Mouse (Mus musculus): ENCODE measurements around the gene Lca5l.

Gene Lca5l

GRCm38 (mm10) chr16:96201485-96202232 is 9.6 kb upstream of the Lca5l start:
- DNase-seq (ENCODE audit: low read depth, low spot score): no peak
- Histone ChIP-seq H3K36me3 (ENCODE audit: control insufficient read depth, insufficient read depth, low read length, poor library complexity, severe bottlenecking) (no peaks in the 10 kb centered on the region), H3K27me3 (ENCODE audit: control insufficient read depth, insufficient read depth, low read length, poor library complexity, severe bottlenecking) (no peaks in the 10 kb centered on the region)

DNA sequence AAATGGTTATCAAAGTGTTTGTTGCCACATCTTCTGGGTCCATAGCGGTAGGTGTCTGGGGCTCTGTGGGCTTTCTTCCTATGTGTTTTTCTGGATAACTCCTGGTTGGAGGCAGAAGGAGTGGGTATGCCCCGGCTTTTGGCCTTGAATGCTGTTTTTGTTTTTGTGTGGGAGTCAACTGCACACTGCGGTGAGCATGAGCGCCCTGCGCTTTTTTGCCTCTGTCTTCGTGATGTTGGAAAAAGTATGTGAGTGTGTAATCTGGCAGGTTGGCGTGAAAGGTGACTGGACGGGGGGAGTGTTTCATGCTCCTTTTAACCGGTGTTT is 8.6 kb upstream of the Lca5l start:
- DNase-seq (ENCODE audit: low read depth, low spot score): no peak
- no peaks in the 10 kb centered on the region for H3K36me3 ChIP-seq (ENCODE audit: control insufficient read depth, insufficient read depth, low read length, poor library complexity, severe bottlenecking)

GRCm38 (mm10) chr16:96199913-96200701 is 8.0 kb upstream of the Lca5l start, which contains the start of gene Sh3bgr:
TSS of gene Sh3bgr (plus strand) at chr16:96200450.
- H3K27me3 ChIP-seq (ENCODE audit: control insufficient read depth, insufficient read depth, low read length, poor library complexity, severe bottlenecking): no peaks in the 10 kb centered on the region
- no peaks in the 10 kb centered on the region for H3K36me3 ChIP-seq (ENCODE audit: control insufficient read depth, insufficient read depth, low read length, poor library complexity, severe bottlenecking)
- DNase-seq (ENCODE audit: low read depth, low spot score): no peak

More for the DNA sequence above, 8.6 kb upstream of the Lca5l start:
- H3K27me3 ChIP-seq (ENCODE audit: control insufficient read depth, insufficient read depth, low read length, poor library complexity, severe bottlenecking): no peaks in the 10 kb centered on the region

DNA sequence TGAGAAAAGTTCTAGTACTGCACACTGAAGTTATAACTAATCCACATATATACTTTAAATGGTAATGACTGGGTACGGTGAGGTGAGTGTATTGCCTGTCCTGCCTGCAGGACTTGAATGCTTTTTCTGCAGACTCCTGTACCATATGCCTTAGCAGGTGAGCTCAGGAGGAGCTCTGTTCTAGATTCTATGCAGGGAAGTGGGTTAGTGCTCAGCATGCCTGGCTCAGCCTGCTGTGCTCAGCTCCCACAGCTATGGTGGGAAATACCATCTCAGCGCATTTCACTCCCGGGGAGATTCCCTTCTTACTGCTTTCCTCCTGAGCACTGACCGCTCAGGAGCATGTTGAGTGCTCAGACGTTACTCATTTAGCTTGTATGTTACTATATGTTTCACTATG is 4.5 kb downstream of the Lca5l start:
- H3K27me3 ChIP-seq (ENCODE audit: control insufficient read depth, insufficient read depth, low read length, poor library complexity, severe bottlenecking): no peaks in the 10 kb centered on the region
- H3K36me3 ChIP-seq (ENCODE audit: control insufficient read depth, insufficient read depth, low read length, poor library complexity, severe bottlenecking): no peaks in the 10 kb centered on the region
- DNase-seq (ENCODE audit: low read depth, low spot score): no peak

GRCm38 (mm10) chr16:96179156-96179555 is 12.9 kb downstream of the Lca5l start:
- DNase-seq (ENCODE audit: low read depth, low spot score): no peak
- H3K27me3 ChIP-seq (ENCODE audit: control insufficient read depth, insufficient read depth, low read length, poor library complexity, severe bottlenecking): no peaks in the 10 kb centered on the region
- no peaks in the 10 kb centered on the region for H3K36me3 ChIP-seq (ENCODE audit: control insufficient read depth, insufficient read depth, low read length, poor library complexity, severe bottlenecking)

DNA sequence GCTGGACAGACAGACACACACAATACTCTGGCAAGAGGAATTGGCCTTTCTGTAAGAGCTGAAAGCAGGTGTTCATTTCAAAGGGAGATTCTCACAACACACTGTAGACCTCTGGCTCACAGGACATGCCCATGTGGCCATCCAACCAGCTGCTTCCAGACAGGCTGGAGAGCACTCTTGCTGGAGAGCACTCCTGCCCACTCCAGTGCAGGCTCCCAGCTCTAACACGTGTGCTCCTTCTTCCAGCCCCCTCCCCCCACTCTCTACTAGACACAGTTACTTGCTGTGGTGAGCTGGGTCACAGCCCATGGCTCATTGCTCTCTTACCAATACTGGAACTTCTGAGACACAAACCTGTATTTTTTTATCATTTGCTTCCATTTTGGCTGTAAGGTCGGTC is 16.7 kb downstream of the Lca5l start:
- DNase-seq (ENCODE audit: low read depth, low spot score): no peak
- no peaks in the 10 kb centered on the region for H3K27me3 ChIP-seq (ENCODE audit: control insufficient read depth, insufficient read depth, low read length, poor library complexity, severe bottlenecking)
- H3K36me3 ChIP-seq (ENCODE audit: control insufficient read depth, insufficient read depth, low read length, poor library complexity, severe bottlenecking): no peaks in the 10 kb centered on the region

DNA sequence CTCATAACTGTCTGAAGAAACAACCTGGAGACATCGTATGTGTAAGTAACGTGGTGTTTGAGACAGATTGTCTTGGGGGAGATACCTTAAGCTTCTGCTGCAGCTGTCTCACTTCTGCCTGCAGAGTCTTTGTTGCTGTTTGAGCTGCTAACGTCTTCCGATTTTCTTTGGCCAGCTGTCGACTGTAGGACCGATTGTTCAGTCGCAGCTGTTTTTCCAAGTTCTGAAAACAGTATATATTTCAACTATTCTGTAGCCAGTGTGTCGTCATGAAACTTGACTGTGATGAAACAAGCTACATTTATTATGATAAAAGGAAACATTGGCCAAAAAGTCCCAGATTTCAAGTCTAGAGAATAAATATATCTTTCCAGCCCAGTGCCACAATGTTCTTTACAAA is 18.4 kb downstream of the Lca5l start:
- no peaks in the 10 kb centered on the region for H3K27me3 ChIP-seq (ENCODE audit: control insufficient read depth, insufficient read depth, low read length, poor library complexity, severe bottlenecking)
- DNase-seq (ENCODE audit: low read depth, low spot score): no peak
- H3K36me3 ChIP-seq (ENCODE audit: control insufficient read depth, insufficient read depth, low read length, poor library complexity, severe bottlenecking): no peaks in the 10 kb centered on the region

GRCm38 (mm10) chr16:96168837-96169236 is 23.2 kb downstream of the Lca5l start:
- no peaks in the 10 kb centered on the region for H3K27me3 ChIP-seq (ENCODE audit: control insufficient read depth, insufficient read depth, low read length, poor library complexity, severe bottlenecking)
- DNase-seq (ENCODE audit: low read depth, low spot score): no peak
- no peaks in the 10 kb centered on the region for H3K36me3 ChIP-seq (ENCODE audit: control insufficient read depth, insufficient read depth, low read length, poor library complexity, severe bottlenecking)

GRCm38 (mm10) chr16:96165723-96166264 is 26.3 kb downstream of the Lca5l start:
- DNase-seq (ENCODE audit: low read depth, low spot score): no peak
- no peaks in the 10 kb centered on the region for H3K36me3 ChIP-seq (ENCODE audit: control insufficient read depth, insufficient read depth, low read length, poor library complexity, severe bottlenecking)
- no peaks in the 10 kb centered on the region for H3K27me3 ChIP-seq (ENCODE audit: control insufficient read depth, insufficient read depth, low read length, poor library complexity, severe bottlenecking)

DNA sequence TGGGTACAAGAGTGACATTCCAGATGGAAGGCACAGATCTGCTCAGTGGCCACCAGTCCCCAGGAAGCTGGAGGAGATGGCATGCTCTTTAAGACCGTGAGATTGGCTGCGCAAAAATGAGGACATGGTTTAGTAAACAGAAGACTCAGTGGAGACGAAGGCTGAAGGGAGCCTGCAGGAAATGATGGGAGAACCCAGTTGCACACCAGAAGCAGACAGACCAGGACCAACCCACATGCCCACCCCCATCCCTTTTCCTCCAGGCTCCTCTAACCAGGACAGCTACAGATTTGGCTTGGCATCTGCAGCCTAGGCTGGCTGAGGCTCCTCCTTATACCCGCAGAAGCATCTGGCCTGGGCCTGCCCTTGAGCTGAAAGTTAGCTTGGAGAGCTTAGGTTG is 30.7 kb downstream of the Lca5l start:
- no peak for DNase-seq (ENCODE audit: low read depth, low spot score)
- no peaks in the 10 kb centered on the region for H3K36me3 ChIP-seq (ENCODE audit: control insufficient read depth, insufficient read depth, low read length, poor library complexity, severe bottlenecking)
- H3K27me3 ChIP-seq (ENCODE audit: control insufficient read depth, insufficient read depth, low read length, poor library complexity, severe bottlenecking): no peaks in the 10 kb centered on the region

DNA sequence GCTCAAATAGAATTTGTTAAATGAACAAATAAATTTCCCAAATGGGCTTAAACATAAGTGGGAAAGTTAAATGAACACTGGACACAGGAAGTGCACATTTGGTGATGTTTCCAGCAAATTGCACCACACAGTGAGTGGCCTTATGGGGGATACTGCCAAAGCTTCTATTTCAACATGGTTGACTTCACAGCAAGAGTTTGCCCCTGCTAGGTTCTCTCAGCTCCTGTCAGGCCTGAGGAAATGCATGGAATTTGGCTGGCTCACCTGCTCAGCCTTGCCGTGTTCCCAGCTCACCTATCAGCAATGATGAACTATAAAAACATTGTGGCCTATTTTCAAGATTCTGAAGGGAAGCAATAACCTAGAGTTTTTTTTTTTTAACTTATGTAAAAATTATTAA is 31.1 kb downstream of the Lca5l start:
- DNase-seq (ENCODE audit: low read depth, low spot score): no peak
- Histone ChIP-seq H3K36me3 (ENCODE audit: control insufficient read depth, insufficient read depth, low read length, poor library complexity, severe bottlenecking) (no peaks in the 10 kb centered on the region), H3K27me3 (ENCODE audit: control insufficient read depth, insufficient read depth, low read length, poor library complexity, severe bottlenecking) (no peaks in the 10 kb centered on the region)

DNA sequence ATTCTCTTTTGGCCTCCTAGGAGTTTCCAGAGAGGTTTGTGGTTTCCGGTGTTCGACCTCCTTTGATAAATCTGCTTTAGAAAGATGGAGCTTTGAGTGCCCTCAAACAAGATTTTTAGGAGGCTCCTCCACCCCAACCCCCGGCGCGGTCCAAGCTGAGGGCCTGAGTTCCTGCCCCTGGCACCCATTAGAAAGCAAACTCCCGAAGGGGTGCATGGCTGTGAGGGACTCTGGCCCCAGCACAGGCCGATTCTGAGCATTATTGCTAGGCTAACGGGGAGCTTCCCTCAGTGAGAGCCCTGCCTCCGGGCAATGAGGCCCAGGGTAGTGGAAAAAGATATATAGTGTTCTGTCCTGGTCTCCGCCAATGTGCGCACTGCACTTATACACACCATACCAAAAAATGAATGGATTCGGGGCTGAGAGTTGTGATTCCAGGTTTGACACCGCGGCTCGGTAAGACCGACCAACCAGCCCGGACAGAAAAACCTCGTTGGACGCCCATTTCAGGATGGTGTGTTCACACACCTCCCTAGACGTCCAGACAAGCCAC is 32.2 kb downstream of the Lca5l start:
- no peaks in the 10 kb centered on the region for H3K36me3 ChIP-seq (ENCODE audit: control insufficient read depth, insufficient read depth, low read length, poor library complexity, severe bottlenecking)
- no peak for DNase-seq (ENCODE audit: low read depth, low spot score)
- no peaks in the 10 kb centered on the region for H3K27me3 ChIP-seq (ENCODE audit: control insufficient read depth, insufficient read depth, low read length, poor library complexity, severe bottlenecking)

DNA sequence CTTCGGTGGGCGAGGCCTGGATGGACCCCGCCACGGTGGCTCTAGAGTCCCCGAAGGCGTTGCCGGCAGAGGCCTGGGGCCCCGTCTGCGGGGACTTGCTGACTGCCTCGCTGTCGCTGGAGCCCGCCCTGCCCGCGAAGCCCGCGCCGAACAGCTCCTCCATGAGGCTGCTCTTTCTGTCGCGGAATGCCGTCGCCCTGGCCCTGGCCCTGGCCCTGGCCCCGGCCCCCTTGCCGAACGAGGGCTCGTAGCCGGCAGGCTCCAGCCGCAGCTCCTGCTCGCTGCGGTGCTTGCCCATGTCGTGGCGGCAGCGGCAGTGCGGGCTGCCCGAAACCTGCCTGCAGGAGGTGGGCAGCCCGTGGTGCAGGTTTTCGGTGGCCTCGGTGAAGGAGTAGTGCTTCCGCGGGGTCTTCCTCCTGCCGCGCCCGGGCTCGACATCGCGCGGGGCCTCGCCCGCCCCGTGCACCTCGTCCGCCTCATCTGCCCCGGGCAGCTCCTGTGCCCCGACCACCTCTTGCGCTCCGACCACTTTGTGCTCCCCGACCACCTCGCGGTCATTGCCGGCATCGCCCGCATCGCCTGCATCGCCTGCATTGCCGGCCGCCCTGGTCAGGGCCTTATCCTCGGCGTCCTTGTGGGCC is 32.9 kb downstream of the Lca5l start:
- peak; percentile 51 for DNase-seq (ENCODE audit: low read depth, low spot score)
- no peaks in the 10 kb centered on the region for H3K27me3 ChIP-seq (ENCODE audit: control insufficient read depth, insufficient read depth, low read length, poor library complexity, severe bottlenecking)
- H3K36me3 ChIP-seq (ENCODE audit: control insufficient read depth, insufficient read depth, low read length, poor library complexity, severe bottlenecking): no peaks in the 10 kb centered on the region

GRCm38 (mm10) chr16:96158511-96159080 is 33.5 kb downstream of the Lca5l start:
- Histone ChIP-seq H3K27me3 (ENCODE audit: control insufficient read depth, insufficient read depth, low read length, poor library complexity, severe bottlenecking) (no peaks in the 10 kb centered on the region), H3K36me3 (ENCODE audit: control insufficient read depth, insufficient read depth, low read length, poor library complexity, severe bottlenecking) (no peaks in the 10 kb centered on the region)
- DNase-seq (ENCODE audit: low read depth, low spot score): no peak
